Mouse (Mus musculus) lung, postnatal 0 days (tissue): ENCODE measurements around the gene Gm21973.

Experiments
- CTCF ChIP-seq: IDR thresholded peaks from 2 replicates; pipeline ENCODE4 v1.5.1; 2016; ENCODE audit warnings: antibody characterized with exemption, mild to moderate bottlenecking
- EP300 ChIP-seq: IDR thresholded peaks from 2 replicates; pipeline ENCODE4 v1.6.1; 2016; ENCODE audit warnings: antibody characterized with exemption, mild to moderate bottlenecking, control low read depth

- TF ChIP-seq CTCF (no peak), EP300 (no peak)
These were observed 25.7 kb upstream of the Gm21973 start for GRCm38 (mm10) chr15:10299467-10299866.
